Mouse (Mus musculus) neural tube, embryonic 12.5 days (tissue): Measurements from ENCODE around the gene Srebf2. TPM values are rescaled to one million over a fixed set of nuclear protein-coding genes. Genes with fewer than 3 reads are reported as not detected.

Source experiments
- ATAC-seq: fragments of 200-750 bp; cut with Nextera tagmentation; 2 replicates; pipeline ENCODE4 v1.8.0; 2017; ENCODE audit warnings: low read depth, mild to moderate bottlenecking, moderate TSS enrichment, moderate library complexity; ENCODE audit not compliant: low FRiP score
- H3K27ac ChIP-seq: fragments of 300-500 bp; sonication (generic); 2 replicates; pipeline ENCODE4 v1.5.1; 2016
- H3K27me3 ChIP-seq: fragments of 300-500 bp; sonication (generic); replicated peaks from 2 replicates; pipeline ENCODE4 v1.6.1; 2016; ENCODE audit warnings: mild to moderate bottlenecking
- H3K36me3 ChIP-seq: fragments of 300-500 bp; sonication (generic); 2 replicates; pipeline ENCODE4 v1.6.1; 2016; ENCODE audit warnings: mild to moderate bottlenecking
- H3K4me1 ChIP-seq: fragments of 300-500 bp; sonication (generic); 2 replicates; pipeline ENCODE4 v1.6.1; 2016
- H3K4me2 ChIP-seq: fragments of 300-500 bp; sonication (generic); replicated peaks from 2 replicates; pipeline ENCODE4 v1.6.1; 2016; ENCODE audit warnings: mild to moderate bottlenecking
- H3K4me3 ChIP-seq: fragments of 300-500 bp; sonication (generic); 2 replicates; pipeline ENCODE4 v1.5.1; 2016
- H3K9ac ChIP-seq: fragments of 300-500 bp; sonication (generic); 2 replicates; pipeline ENCODE4 v1.6.1; 2016; ENCODE audit warnings: mild to moderate bottlenecking
- H3K9me3 ChIP-seq: fragments of 300-500 bp; sonication (generic); 2 replicates; pipeline ENCODE4 v1.6.1; 2016; ENCODE audit warnings: mild to moderate bottlenecking
- WGBS: fragments of 180-500 bp; shearing (Covaris S2); methylation state at CpG from one replicate; pipeline ENCODE4 v1.1.7; 2016; 5-methylcytosine and 5-hydroxymethylcytosine counted together
- polyA plus RNA-seq: library from polyadenylated mRNA; unstranded; fragments of >200 nt; fragmentation: Nextera tagmentation; extraction: Ambion mirVana; gene quantifications from 2 replicates; pipeline ENCODE4 v1.2.1, GENCODE M21; 2016

Srebf2 gene
- polyA plus RNA-seq, 1 experiment from 2014 or later: 238 TPM

DNA sequence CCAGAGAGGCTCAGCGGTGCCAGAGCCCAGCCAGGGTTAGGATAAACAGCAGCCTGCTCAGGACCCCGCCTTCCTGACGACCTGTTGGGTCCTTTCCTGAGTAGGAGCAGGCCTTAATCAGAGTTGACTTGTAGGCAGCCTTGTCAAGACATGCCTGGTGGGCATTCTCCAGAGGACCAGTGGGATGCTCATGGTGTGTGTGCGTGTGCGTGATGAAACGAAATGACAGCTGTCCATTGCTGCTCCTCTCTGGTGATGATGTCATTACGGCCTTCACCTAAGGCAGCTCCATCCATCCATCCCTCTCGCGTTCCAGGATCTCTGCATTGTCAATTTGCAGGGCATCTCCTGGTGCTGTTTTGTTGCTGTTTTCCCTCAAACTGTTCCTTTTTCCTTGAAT, 12.5 kb downstream of the Srebf2 start:
- Histone ChIP-seq H3K9me3 (no peaks in the 10 kb centered on the region), H3K4me3 (no peak overlapping the region), H3K9ac (no peak overlapping the region), H3K27ac (no peak overlapping the region), H3K36me3 (peaks cover 12% of the 10 kb centered on the region), H3K27me3 (no peaks in the 10 kb centered on the region), H3K4me2 (no peak overlapping the region), H3K4me1 (peaks cover 50% of the 10 kb centered on the region)
- ATAC-seq: no peak
- 86% methylated on average over 9 of the region's 9 CpGs for WGBS

DNA sequence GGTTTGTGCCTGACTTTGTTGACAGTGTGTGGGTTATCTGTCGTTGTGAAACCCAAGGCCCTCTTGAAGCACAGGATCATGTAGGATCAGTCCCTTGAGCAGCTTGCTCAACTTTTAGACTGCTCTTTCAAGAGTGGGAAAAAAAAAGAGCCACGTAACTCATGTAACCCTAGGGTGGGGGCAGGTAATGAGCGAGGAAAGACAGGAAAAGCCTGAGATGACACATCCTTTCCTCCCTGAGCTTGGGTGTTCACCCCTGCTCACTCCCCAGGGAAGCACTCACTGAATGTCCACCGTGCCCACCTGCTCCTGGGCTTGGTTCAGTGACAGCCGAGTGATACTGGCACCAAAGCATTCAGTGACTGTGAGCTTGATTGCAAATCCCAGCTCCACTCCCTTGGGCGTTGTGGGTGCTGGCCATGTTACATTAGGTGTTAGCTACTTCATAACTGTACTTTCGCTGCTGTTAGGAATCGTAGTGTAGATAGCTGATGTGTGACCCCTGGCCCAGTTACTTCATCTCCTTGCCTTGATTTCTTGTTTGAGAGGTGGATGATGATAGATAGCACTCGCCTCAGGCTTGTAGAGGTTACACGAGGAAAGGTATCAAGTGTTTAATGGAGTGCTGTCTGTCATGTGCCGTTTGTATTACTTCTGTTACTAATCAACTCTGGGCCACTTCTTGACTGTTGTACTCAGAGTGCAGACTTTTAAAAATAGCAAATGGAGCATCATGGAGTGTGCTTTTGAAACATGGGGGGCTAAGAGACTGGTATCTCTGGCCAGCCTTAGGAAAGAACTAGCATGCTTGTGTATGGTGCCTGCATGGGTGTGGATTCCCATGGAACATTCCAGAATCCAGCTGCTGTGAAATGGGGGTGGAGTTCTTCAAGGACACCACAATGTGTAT, 14.0 kb downstream of the Srebf2 start:
- Histone ChIP-seq H3K4me2 (no peak overlapping the region), H3K4me3 (no peak overlapping the region), H3K36me3 (peaks cover 7% of the 10 kb centered on the region), H3K4me1 (peaks cover 55% of the 10 kb centered on the region), H3K27me3 (no peaks in the 10 kb centered on the region), H3K9me3 (no peaks in the 10 kb centered on the region), H3K9ac (no peak overlapping the region), H3K27ac (no peak overlapping the region)
- ATAC-seq: no peak
- WGBS: 82% methylated on average over 11 of the region's 11 CpGs

DNA sequence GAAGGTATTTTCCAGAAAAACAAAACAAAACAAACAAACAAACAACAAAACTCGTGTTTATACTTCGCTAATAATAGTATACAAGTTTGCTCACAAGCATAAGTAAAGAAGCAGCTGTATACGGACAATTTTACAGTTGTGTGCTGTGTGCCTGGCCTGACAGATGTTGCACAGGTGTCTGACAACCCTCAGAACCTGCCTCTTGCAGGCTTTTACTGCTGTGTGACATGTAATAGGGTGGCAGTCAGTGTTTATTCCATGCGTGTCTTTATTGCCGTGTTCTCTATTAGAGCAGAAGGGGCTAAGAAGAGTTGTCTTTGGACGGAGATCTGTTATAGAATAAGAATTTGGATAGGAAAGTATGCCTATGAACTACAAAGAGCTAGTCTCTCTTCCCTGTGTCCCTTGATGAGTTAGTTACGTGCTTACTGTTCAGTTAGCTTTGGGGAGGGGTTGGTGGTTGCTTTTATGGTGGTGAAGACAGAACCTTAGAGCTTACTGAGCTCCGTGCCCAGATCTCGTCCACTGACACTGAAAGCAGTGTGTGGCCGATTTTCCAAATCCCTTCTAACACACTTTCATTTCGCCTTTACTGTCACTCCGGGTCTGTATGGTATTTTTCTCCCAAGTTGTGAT, 15.1 kb downstream of the Srebf2 start:
- Histone ChIP-seq H3K27ac (no peak overlapping the region), H3K36me3 (peaks cover 3% of the 10 kb centered on the region; the same call in 1 of the 2 replicates), H3K4me1 (peaks cover 62% of the 10 kb centered on the region), H3K4me2 (no peak overlapping the region), H3K9me3 (no peaks in the 10 kb centered on the region), H3K27me3 (no peaks in the 10 kb centered on the region), H3K9ac (no peak overlapping the region), H3K4me3 (no peak overlapping the region)
- WGBS: 86% methylated on average over 12 of the region's 12 CpGs
- no peak for ATAC-seq

DNA sequence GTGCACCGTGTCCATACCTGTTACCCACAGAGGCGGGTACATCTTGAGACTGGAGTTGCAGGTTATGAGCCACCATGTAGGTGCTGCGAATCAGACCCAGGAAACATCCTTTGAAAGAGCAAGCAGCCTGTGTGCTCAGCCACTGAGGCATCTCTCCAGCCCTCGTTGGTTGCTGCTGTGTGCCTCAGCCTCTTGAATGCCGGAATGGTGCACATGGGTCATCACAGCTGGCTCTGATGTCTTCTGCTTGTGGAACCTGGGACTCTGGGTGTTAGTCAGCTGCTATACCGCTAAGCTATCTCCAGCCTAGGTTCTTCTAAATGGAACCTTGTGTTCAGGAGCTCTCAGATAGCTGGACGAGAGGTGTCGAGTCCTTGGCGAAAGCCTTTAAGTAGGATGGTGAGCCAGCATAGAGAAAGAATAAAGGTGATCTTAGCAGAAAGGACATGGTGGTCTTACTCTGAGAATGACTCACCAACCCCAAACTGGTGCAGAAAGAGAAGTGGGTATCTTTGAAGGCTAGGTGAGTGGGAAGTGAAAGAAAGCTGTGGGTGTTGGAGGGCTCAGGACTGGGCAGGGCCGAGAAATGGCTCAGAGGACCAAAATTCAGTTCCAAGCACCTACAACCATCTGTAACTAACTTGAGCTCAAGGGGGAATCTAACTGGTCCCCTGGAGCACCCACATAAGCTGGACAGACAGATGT, 16.5 kb downstream of the Srebf2 start:
- Histone ChIP-seq H3K36me3 (no peaks in the 10 kb centered on the region), H3K9me3 (no peaks in the 10 kb centered on the region), H3K27me3 (no peaks in the 10 kb centered on the region), H3K9ac (no peak overlapping the region), H3K4me1 (peaks cover 66% of the 10 kb centered on the region), H3K27ac (no peak overlapping the region), H3K4me3 (no peak overlapping the region), H3K4me2 (no peak overlapping the region)
- WGBS: 85% methylated on average over 10 of the region's 10 CpGs
- no peak for ATAC-seq

GRCm38 (mm10) chr15:82164061-82164399, 17.0 kb downstream of the Srebf2 start:
- Histone ChIP-seq H3K27ac (no peak overlapping the region), H3K4me2 (no peak overlapping the region), H3K36me3 (no peaks in the 10 kb centered on the region), H3K4me1 (peaks cover 61% of the 10 kb centered on the region), H3K4me3 (no peak overlapping the region), H3K27me3 (no peaks in the 10 kb centered on the region), H3K9ac (no peak overlapping the region), H3K9me3 (no peaks in the 10 kb centered on the region)
- ATAC-seq: no peak
- 48% methylated on average over 4 of the region's 4 CpGs for WGBS

- Histone ChIP-seq H3K4me3 (no peak overlapping the region), H3K9me3 (no peaks in the 10 kb centered on the region), H3K4me1 (peaks cover 57% of the 10 kb centered on the region), H3K27me3 (no peaks in the 10 kb centered on the region), H3K27ac (no peak overlapping the region), H3K4me2 (no peak overlapping the region), H3K36me3 (no peaks in the 10 kb centered on the region), H3K9ac (no peak overlapping the region)
- ATAC-seq: no peak
- WGBS: 76% methylated on average over 7 of the region's 7 CpGs
These were observed 17.5 kb downstream of the Srebf2 start for GRCm38 (mm10) chr15:82164496-82164895.

DNA sequence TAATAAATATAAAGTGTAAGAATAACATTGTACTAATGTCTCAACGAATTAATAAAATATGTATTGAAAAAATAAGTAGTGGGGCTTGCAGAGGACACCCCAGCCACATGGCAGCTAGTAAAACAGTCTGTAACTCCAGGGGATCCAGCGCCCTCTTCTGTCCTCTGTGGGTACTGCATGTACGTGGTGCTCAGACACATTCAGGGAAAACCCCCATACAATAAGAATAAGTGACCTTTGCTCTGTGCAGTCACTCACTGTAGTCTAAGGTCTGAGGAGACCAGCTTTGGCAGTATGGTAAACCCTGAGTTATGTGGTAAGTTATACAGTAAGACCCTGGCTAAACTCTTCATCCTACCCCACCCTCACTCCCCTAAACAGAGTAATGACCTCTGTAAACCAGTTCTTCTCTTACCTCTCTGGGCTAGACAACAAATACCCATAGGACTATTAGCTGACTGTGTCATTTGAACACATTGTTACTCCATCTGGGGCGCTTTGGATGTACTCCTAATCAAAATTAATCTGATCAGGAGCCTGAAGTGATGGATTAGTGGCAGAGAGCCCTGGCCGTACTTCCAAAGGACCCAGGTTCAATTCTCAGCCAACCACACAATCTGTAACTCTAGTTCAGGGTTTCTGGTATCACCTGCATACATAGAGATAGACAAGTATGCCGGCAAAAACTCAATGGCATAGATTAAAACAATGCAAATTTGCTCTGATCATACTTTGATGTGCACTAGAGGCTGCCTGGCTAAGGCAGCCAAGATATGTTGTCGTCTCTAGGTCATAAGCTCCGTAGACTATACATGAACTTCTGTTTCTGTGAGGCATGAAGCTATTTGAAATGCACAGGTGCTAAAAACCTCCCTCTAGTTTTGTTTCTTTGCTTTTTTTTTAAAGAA, 18.6 kb downstream of the Srebf2 start:
- peaks cover 54% of the 10 kb centered on the region for H3K4me1 ChIP-seq
- peaks cover 9% of the 10 kb centered on the region; the same call in 1 of the 2 replicates for H3K36me3 ChIP-seq
- 61% methylated on average over 8 of the region's 8 CpGs for WGBS
- no peaks in the 10 kb centered on the region for H3K27me3 ChIP-seq
- H3K9ac ChIP-seq: no peak overlapping the region
- no peak overlapping the region for H3K27ac ChIP-seq
- no peak overlapping the region for H3K4me3 ChIP-seq
- no peak for ATAC-seq
- no peaks in the 10 kb centered on the region for H3K9me3 ChIP-seq
- H3K4me2 ChIP-seq: no peak overlapping the region

DNA sequence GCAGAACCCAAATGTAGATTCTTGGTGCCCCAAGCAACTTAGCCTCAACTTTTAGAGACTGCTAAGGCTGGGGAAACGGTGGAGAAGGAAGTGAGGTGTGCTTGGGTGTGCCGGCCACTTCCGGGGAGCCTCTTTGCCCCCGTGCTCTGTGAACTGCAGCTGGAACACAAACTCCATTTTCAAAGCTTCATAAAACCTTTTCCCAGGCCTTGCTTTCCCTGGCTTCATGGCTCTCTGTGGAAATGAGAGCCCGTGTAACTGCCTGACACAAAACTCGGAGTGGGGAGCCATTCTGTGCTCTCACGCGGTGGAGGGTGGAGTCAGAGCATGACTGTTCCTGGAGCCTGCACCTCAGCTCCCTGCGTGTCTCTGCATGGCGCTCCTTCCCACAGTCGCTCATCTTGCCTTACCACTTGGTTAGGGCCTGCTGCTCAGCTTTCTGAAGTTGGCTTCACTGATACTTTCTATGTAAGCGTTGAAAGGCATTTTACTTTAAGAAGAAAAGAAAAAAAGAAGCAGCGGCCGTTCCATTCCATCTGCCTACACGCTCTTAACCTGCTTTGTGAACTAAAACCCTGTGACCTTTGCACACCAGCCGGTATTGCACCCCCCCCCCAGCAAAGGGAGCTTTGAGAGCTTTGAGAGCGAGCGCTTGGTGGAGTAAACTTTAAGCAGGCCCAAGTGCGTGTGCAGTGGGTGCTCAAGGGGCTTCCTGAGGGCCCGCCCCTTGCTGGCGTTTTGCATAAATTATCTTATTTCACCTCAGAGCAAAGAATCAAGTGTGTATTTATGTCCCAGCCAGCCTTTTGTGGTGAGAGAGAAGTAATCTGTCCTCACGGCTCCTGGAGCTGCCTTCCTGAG, 19.5 kb downstream of the Srebf2 start:
- Histone ChIP-seq H3K4me2 (no peak overlapping the region), H3K4me3 (no peak overlapping the region), H3K27ac (no peak overlapping the region), H3K9ac (no peak overlapping the region), H3K9me3 (no peaks in the 10 kb centered on the region), H3K36me3 (peaks cover 18% of the 10 kb centered on the region), H3K27me3 (no peaks in the 10 kb centered on the region), H3K4me1 (peaks cover 47% of the 10 kb centered on the region)
- no peak for ATAC-seq
- WGBS: 50% methylated on average over 22 of the region's 22 CpGs

- 64% methylated on average over 23 of the region's 23 CpGs for WGBS
- Histone ChIP-seq H3K4me3 (no peak overlapping the region), H3K27ac (no peak overlapping the region), H3K4me2 (no peak overlapping the region), H3K9me3 (no peaks in the 10 kb centered on the region), H3K4me1 (peaks cover 42% of the 10 kb centered on the region), H3K36me3 (peaks cover 28% of the 10 kb centered on the region), H3K27me3 (no peaks in the 10 kb centered on the region), H3K9ac (no peak overlapping the region)
- ATAC-seq: no peak
These were observed 20.5 kb downstream of the Srebf2 start for GRCm38 (mm10) chr15:82167201-82168168.

- WGBS: 76% methylated on average over 5 of the region's 5 CpGs
- H3K4me3 ChIP-seq: no peak overlapping the region
- ATAC-seq: no peak
- H3K27me3 ChIP-seq: no peaks in the 10 kb centered on the region
- H3K9ac ChIP-seq: no peak overlapping the region
- H3K9me3 ChIP-seq: no peaks in the 10 kb centered on the region
- H3K4me2 ChIP-seq: no peak overlapping the region
- no peak overlapping the region for H3K27ac ChIP-seq
- H3K36me3 ChIP-seq: peaks cover 48% of the 10 kb centered on the region
- H3K4me1 ChIP-seq: peaks cover 31% of the 10 kb centered on the region
These were observed 22.7 kb downstream of the Srebf2 start for GRCm38 (mm10) chr15:82169671-82170070.
